Mouse (Mus musculus) heart, postnatal 0 days (tissue): ENCODE results near the gene Plcd4. TPM values are rescaled to one million over a fixed set of nuclear protein-coding genes. Genes with fewer than 3 reads are reported as not detected.

Experiments
- ATAC-seq: fragments of 200-750 bp; cut with Nextera tagmentation; 2 replicates; pipeline ENCODE4 v1.8.0; 2017; ENCODE audit warnings: low read depth, moderate number of reproducible peaks, moderate library complexity; ENCODE audit not compliant: insufficient read depth
- DNase-seq: peaks from one replicate; pipeline ENCODE4 v3.0.0-alpha.2; 2016; ENCODE audit warnings: low spot score
- H3K27ac ChIP-seq: fragments of 300-500 bp; sonication (generic); 2 replicates; pipeline ENCODE4 v1.5.1; 2014; ENCODE audit warnings: low read depth, mild to moderate bottlenecking
- H3K27me3 ChIP-seq: fragments of 300-500 bp; sonication (generic); 2 replicates; pipeline ENCODE4 v1.6.1; 2014; ENCODE audit warnings: low read length, mixed read lengths; ENCODE audit not compliant: control insufficient read depth, insufficient read depth
- H3K36me3 ChIP-seq: fragments of 300-500 bp; sonication (generic); replicated peaks from 2 replicates; pipeline ENCODE4 v1.6.1; 2014; ENCODE audit warnings: low read length, mixed read lengths; ENCODE audit not compliant: control insufficient read depth, insufficient read depth
- H3K4me1 ChIP-seq: fragments of 300-500 bp; sonication (generic); 2 replicates; pipeline ENCODE4 v1.6.1; 2014; ENCODE audit warnings: antibody characterized with exemption; ENCODE audit not compliant: control insufficient read depth, insufficient read depth
- H3K4me2 ChIP-seq: fragments of 300-500 bp; sonication (generic); 2 replicates; pipeline ENCODE4 v1.6.1; 2014; ENCODE audit warnings: low read depth, mild to moderate bottlenecking, low read length, moderate library complexity
- H3K4me3 ChIP-seq: fragments of 300-500 bp; sonication (generic); 2 replicates; pipeline ENCODE4 v1.5.1; 2014; ENCODE audit warnings: low read depth, low read length
- H3K9ac ChIP-seq: fragments of 300-500 bp; sonication (generic); replicated peaks from 2 replicates; pipeline ENCODE4 v1.6.1; 2014; ENCODE audit warnings: low read depth, low read length, mixed read lengths
- H3K9me3 ChIP-seq: fragments of 300-500 bp; sonication (generic); replicated peaks from 2 replicates; pipeline ENCODE4 v1.6.1; 2016; ENCODE audit warnings: low read length; ENCODE audit not compliant: control insufficient read depth
- CTCF ChIP-seq: IDR thresholded peaks from 2 replicates; pipeline ENCODE4 v1.5.1; 2016; ENCODE audit warnings: antibody characterized with exemption, control low read depth, low read depth
- EP300 ChIP-seq: IDR thresholded peaks from 2 replicates; pipeline ENCODE4 v1.6.1; 2016; ENCODE audit warnings: antibody characterized with exemption, low read depth
- WGBS: fragments of 180-500 bp; shearing (Covaris S2); extraction: QIAGEN DNeasy Blood & Tissue Kit; methylation state at CpG from one replicate; pipeline ENCODE4 v1.1.7; 2014; 5-methylcytosine and 5-hydroxymethylcytosine counted together
- polyA plus RNA-seq: library from polyadenylated mRNA; unstranded; fragments of >200 nt; fragmentation: Nextera tagmentation; extraction: Ambion mirVana; gene quantifications from 2 replicates; pipeline ENCODE4 v1.2.1, GENCODE M21; 2015
- total RNA-seq: library from RNA; depleted of rRNA; stranded (reverse); fragments of >200 nt; gene quantifications from 2 replicates; pipeline ENCODE4 v1.2.3, GENCODE M21; 2014; ENCODE audit warnings: low replicate concordance; rRNA removed

Plcd4 gene
- total RNA-seq: not detected in 2 replicates
- 0.15 and 0.45 TPM in 2 replicates for polyA plus RNA-seq

DNA sequence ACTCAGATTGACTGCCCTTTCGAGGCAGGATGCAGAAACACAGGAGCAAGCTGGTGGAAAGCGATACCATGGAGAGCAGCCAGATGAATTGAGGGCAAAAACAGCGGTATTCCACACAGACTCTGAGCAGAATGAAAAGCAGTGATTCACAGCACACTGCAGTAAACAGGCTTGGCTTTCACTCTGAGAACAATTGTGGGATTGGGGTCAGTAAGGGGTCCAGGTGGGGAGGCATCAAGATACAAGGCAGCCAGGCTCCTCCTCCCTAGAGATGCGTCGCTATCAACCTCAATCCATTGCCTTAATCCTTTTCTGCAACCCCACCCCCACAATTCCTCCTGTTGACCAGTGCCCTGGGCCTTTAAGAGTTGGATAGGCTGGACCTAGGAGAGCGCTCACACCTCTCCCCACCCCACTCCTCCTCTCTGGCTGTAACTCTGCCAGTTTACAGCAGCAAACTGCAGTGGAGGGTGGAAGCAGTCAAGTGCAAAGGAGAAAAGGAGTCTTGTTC, at the start of gene Plcd4:
Plcd4 (plus strand) TSS at position 438 of the 511 bp plus-strand sequence.
- no peak for DNase-seq
- TF ChIP-seq EP300: no peak
- H3K27ac ChIP-seq: no peak within 1 kb of the TSS
- H3K4me2 ChIP-seq: no peak within 1 kb of the TSS
- no peak within 1 kb of the TSS for H3K4me3 ChIP-seq
- peaks cover 4% of the 10 kb centered on the region; the same call in 1 of the 2 replicates for H3K4me1 ChIP-seq
- ATAC-seq: no peak
- 0 out of 2 replicates have a peak, but pooled peaks cover 6% of the 10 kb centered on the region for H3K27me3 ChIP-seq
- 0 out of 2 replicates have a peak within 1 kb of the TSS, but pooled peaks have one; percentile 10 for H3K9ac ChIP-seq
- H3K9me3 ChIP-seq: no peaks in the 10 kb centered on the region
- H3K36me3 ChIP-seq: no peaks in the 10 kb centered on the region
- 14% methylated on average over 6 of the region's 6 CpGs for WGBS

DNA sequence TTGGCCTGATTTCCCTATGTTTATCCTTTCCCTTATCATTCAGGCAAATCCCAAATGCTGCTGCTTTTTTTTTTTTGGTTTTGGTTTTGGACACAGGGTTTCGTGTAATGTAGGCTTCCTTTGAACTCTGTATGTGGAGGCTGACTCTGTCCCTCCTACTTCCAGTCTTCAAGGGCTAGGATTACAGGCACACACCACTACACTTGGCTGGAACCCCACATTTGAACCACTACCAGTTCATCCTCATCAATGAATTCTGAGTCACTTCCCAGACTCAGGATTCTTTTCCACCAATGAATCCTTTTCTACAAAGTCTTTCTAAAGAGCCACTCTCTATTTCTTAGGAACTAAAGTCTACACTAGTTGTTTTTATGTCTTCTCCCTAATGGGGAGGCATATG, 41.6 kb upstream of the Plcd4 start:
- Histone ChIP-seq H3K9me3 (no peaks in the 10 kb centered on the region), H3K4me2 (no peak overlapping the region), H3K4me3 (no peak overlapping the region), H3K27me3 (no peaks in the 10 kb centered on the region), H3K36me3 (0 out of 2 replicates have a peak, but pooled peaks cover 4% of the 10 kb centered on the region), H3K9ac (no peak overlapping the region), H3K4me1 (peaks cover 7% of the 10 kb centered on the region; the same call in 1 of the 2 replicates), H3K27ac (no peak overlapping the region)
- TF ChIP-seq CTCF: no peak
- TF ChIP-seq EP300: no peak
- WGBS: 78% methylated on average over 1 of the region's 1 CpGs
- ATAC-seq: no peak
- no peak for DNase-seq

DNA sequence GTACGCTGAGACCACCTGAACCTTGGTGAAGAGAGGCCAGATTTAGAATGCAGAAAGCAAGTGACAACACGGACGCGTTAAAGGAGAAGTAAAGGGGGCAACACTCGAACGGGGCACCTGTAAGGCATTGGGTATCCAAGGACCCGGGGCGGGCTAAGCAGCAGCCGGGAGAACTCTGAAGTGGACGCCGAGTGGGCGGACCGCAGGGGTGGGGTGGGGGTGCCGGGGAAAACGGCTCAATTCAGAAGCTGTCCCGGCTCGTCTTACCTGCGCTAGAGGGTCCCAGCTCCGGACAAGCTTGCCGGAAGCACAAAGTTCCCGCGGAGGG, 37.3 kb upstream of the Plcd4 start:
- Histone ChIP-seq H3K27me3 (no peaks in the 10 kb centered on the region), H3K4me2 (peak overlapping the region; percentile 97), H3K4me1 (peaks cover 19% of the 10 kb centered on the region; the same call in 1 of the 2 replicates), H3K36me3 (no peaks in the 10 kb centered on the region), H3K27ac (peak overlapping the region; percentile 67), H3K4me3 (peak overlapping the region; percentile 92), H3K9ac (peak overlapping the region; percentile 74), H3K9me3 (no peaks in the 10 kb centered on the region)
- ATAC-seq: peak; percentile 34
- WGBS: under 1% methylated on average over 22 of the region's 22 CpGs
- TF ChIP-seq EP300 (no peak), CTCF (no peak)
- no peak for DNase-seq

DNA sequence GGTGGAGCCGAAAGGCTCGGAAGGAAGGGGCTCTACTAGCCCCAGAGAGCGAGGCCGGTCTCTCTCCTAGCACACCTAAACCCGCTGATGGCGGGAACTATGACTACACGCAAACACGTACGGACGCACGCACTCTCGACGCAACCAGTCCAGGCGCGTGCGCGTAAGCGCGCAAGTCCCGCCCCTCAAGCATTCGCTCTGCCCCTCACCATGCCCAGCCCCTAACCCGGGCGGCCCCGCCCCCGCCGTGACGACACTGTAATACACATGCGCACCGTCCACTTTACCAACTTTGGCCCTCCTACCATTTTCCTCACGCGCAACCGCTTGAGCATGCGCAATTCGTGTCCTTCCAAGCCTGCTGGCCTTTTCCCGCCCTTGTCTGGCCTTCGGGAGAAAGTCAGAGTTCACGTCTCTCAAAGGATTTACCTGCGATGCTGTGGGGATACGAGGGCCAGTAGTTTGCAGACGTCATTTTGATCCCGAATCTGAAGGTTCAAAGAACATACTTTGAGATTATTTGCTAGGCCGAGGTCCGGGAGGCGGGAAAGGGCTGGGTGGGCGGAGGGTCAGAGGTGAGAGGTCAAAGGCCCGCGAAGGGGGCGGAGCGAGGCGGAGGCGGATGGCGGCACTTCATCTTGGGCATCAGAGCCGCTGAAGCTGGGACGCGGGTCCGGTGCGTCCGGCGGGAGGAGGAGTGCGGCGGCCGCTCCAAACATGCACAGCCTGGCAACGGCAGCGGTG, 36.8 kb upstream of the Plcd4 start, which contains the start of gene Cnot9:
Cnot9 (plus strand) TSS at position 338 of the 744 bp plus-strand sequence.
- DNase-seq (peak; percentile 99), ATAC-seq (peak; percentile 100)
- Histone ChIP-seq H3K9me3 (no peaks in the 10 kb centered on the region), H3K4me2 (peak within 1 kb of the TSS; percentile 97), H3K4me3 (peak within 1 kb of the TSS; percentile 92), H3K9ac (peak within 1 kb of the TSS; percentile 74), H3K36me3 (no peaks in the 10 kb centered on the region), H3K27ac (peak within 1 kb of the TSS; percentile 83), H3K27me3 (no peaks in the 10 kb centered on the region), H3K4me1 (peaks cover 19% of the 10 kb centered on the region; the same call in 1 of the 2 replicates)
- no peak for TF ChIP-seq EP300
- no peak for TF ChIP-seq CTCF
- WGBS: under 1% methylated on average over 53 of the region's 64 CpGs

DNA sequence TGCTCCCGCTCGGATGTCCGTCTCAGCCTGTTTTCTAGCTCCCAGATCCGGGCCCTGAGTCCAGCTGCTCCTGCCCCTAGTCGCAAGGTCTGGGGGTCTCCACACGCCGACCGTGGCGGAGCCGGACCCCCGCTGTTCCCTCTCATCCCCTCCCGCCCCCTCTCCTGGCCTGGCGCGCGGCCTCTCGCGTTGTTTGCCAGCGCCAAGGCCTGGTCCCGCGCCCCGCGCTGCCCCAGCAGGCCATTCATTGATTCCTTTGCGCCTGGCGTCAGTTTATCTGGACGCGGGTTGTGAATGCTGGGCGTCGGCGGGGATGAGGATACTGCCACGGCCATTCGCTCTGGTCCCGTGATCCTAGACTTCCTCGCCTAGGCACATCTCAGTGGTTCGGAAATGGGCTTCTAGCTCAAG, 36.2 kb upstream of the Plcd4 start:
- H3K4me2 ChIP-seq: peak overlapping the region; percentile 89
- peak overlapping the region; percentile 83 for H3K27ac ChIP-seq
- H3K4me3 ChIP-seq: peak overlapping the region; percentile 92
- H3K9me3 ChIP-seq: no peaks in the 10 kb centered on the region
- DNase-seq (peak; percentile 45), ATAC-seq (peak; percentile 35)
- peaks cover 19% of the 10 kb centered on the region; the same call in 1 of the 2 replicates for H3K4me1 ChIP-seq
- WGBS: under 1% methylated on average over 34 of the region's 34 CpGs
- H3K9ac ChIP-seq: peak overlapping the region; percentile 69
- no peaks in the 10 kb centered on the region for H3K36me3 ChIP-seq
- no peaks in the 10 kb centered on the region for H3K27me3 ChIP-seq
- TF ChIP-seq CTCF: no peak
- TF ChIP-seq EP300: no peak
